Mouse (Mus musculus) embryonic facial prominence, embryonic 10.5 days (tissue): ENCODE data around the gene Foxa3. TPM values are rescaled to one million over a fixed set of nuclear protein-coding genes. Genes with fewer than 3 reads are reported as not detected.
A peak's percentile ranks its signal among the peaks of the same experiment; 100 is the strongest.

ENCODE experiments used
- DNase-seq: peaks from one replicate; pipeline ENCODE4 v3.0.0-alpha.2; 2017; ENCODE audit warnings: low spot score
- H3K27ac ChIP-seq: fragments of 300-500 bp; sonication (generic); replicated peaks from 2 replicates; pipeline ENCODE4 v1.5.1; 2016; ENCODE audit warnings: mild to moderate bottlenecking
- H3K27me3 ChIP-seq: fragments of 300-500 bp; sonication (generic); replicated peaks from 2 replicates; pipeline ENCODE4 v1.6.1; 2016; ENCODE audit warnings: low read depth, mild to moderate bottlenecking; ENCODE audit not compliant: poor library complexity, severe bottlenecking
- H3K36me3 ChIP-seq: fragments of 300-500 bp; sonication (generic); replicated peaks from 2 replicates; pipeline ENCODE4 v1.6.1; 2016; ENCODE audit warnings: mild to moderate bottlenecking, moderate library complexity
- H3K4me1 ChIP-seq: fragments of 300-500 bp; sonication (generic); 2 replicates; pipeline ENCODE4 v1.6.1; 2016
- H3K4me3 ChIP-seq: fragments of 300-500 bp; sonication (generic); 2 replicates; pipeline ENCODE4 v1.5.1; 2016; ENCODE audit warnings: mild to moderate bottlenecking, moderate library complexity
- H3K9me3 ChIP-seq: fragments of 300-500 bp; sonication (generic); 2 replicates; pipeline ENCODE4 v1.6.1; 2016; ENCODE audit warnings: mild to moderate bottlenecking
- WGBS: fragments of 180-500 bp; shearing (Covaris S2); methylation state at CpG from one replicate; pipeline ENCODE4 v1.1.7; 2016; 5-methylcytosine and 5-hydroxymethylcytosine counted together
- polyA plus RNA-seq: library from polyadenylated mRNA; unstranded; fragments of >200 nt; fragmentation: Nextera tagmentation; extraction: Ambion mirVana; gene quantifications from 2 replicates; pipeline ENCODE4 v1.2.1, GENCODE M21; 2016

Foxa3 gene
- polyA plus RNA-seq, 1 experiment from 2014 or later = not detected

DNA sequence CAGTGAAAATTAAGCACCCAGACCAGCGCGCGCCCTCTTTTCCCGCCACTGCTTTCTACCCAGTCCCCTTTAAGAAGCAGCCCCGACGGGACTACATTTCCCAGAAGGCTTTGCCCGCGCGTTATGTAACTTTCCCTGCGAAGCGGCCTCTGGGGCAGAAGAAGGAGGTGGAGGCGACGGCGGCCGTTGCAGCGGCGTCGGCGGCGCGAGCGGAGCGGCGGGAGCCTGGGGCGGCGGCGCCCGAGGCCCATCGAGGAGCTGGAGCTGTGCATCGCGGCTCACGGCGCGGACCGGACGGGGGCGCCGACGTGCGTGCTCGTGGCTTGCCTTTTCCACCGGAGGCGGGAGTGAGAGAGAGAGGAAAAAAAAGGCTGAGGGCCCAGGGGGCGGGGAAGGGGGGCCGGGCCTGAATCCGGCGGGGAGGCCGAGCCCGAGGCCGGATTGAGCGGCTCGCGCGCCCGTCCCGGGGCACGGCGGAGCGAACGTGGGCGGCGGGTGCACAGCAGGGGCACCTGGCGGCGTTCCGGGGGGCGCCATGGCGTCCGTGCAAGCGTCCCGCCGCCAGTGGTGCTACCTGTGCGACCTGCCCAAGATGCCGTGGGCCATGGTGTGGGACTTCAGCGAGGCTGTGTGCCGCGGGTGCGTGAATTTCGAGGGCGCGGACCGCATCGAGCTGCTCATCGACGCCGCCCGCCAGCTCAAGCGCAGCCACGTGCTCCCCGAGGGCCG, 19.3 kb downstream of the Foxa3 start, which contains the start of gene Irf2bp1:
Gene Irf2bp1 (plus strand): TSS at position 143 of the 729 bp plus-strand sequence.
- Histone ChIP-seq H3K4me1 (peaks cover 57% of the 10 kb centered on the region), H3K4me3 (peak within 1 kb of the TSS; percentile 72)
- WGBS = under 1% methylated on average over 90 of the region's 90 CpGs

DNA sequence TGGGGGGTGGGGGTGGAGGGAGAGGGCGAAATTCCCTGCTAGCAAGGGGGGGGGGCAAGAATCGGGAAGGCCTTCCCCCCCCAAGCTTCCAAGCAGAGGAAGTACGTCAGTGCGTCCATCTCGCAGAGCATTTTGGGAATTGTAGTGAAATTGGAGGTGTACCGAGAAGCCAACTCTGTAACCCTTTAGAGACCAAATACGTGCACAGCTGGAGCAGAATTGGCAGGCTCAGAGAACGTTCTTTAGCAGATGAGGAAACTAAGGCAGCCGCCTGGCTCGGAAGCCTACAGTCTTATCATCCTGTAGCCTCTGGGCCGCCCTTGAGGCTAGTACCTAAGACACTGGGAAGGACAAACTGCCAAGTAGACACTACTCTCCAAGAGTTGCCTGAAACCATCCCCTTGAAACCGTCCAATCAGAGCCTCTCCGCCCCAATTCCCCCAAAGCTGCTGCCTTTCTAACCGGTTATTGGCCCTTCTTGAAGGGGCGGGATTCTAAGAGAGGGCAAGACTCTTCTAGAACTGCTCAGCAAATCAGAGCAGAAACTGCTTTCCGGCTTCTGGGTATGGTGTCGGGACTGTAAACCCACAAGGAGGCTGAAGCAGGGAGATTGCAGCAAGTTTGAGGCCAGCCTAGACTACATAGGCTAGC, 20.4 kb downstream of the Foxa3 start:
- H3K27ac ChIP-seq = peak overlapping the region; percentile 89
- H3K27me3 ChIP-seq = no peaks in the 10 kb centered on the region
- no peaks in the 10 kb centered on the region for H3K9me3 ChIP-seq
- WGBS = 1% methylated on average over 17 of the region's 17 CpGs
- DNase-seq = peak; percentile 79
- peaks cover 33% of the 10 kb centered on the region for H3K36me3 ChIP-seq
- peak overlapping the region; percentile 54 for H3K4me3 ChIP-seq
- H3K4me1 ChIP-seq = peaks cover 60% of the 10 kb centered on the region

More for the DNA sequence above, 19.3 kb downstream of the Foxa3 start, which contains the start of gene Irf2bp1:
- Histone ChIP-seq H3K27ac (peak within 1 kb of the TSS; percentile 93), H3K36me3 (peaks cover 33% of the 10 kb centered on the region), H3K9me3 (no peaks in the 10 kb centered on the region), H3K27me3 (no peaks in the 10 kb centered on the region)
- peak; percentile 93 for DNase-seq

DNA sequence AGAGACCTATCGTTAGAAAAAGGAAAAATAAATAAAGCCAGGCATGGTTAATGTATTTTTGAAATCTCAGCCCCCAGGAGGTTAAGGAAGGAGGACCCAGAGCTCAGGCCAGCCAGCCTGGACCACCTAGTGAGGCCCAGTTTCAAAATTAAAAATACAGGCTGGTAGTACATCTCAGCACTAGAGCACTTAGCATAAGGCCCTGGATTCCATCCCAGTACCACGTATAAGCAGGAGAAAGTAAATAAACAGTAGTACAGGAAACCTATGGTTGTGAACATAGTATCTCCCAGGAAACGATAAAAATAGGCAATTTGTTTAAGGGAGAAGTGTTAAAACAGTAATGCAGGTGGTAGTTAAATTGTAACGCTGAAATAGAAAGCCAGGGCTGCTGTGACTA, 21.2 kb downstream of the Foxa3 start:
- no peak for DNase-seq
- H3K4me3 ChIP-seq = peak overlapping the region; percentile 54
- H3K4me1 ChIP-seq = peaks cover 55% of the 10 kb centered on the region
- peaks cover 33% of the 10 kb centered on the region for H3K36me3 ChIP-seq
- no peaks in the 10 kb centered on the region for H3K27me3 ChIP-seq
- WGBS = 51% methylated on average over 4 of the region's 4 CpGs
- H3K9me3 ChIP-seq = no peaks in the 10 kb centered on the region
- peak overlapping the region; percentile 89 for H3K27ac ChIP-seq

DNA sequence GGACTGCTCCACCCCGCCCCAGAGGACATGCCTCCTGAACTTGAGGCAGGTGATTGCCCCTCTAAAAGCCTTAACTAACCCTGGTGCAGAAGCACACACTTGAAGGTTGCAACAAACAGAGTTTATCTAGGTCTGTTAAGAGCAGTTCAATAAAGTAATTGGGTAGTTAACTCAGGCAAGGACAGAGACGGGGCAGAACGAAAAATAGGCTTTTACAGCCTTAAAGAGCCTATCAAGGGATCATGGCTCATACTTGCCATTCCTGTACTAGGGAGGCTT, 21.6 kb downstream of the Foxa3 start:
- Histone ChIP-seq H3K4me3 (peak overlapping the region; percentile 57; the same call in 1 of the 2 replicates), H3K36me3 (peaks cover 31% of the 10 kb centered on the region), H3K4me1 (peaks cover 51% of the 10 kb centered on the region), H3K27me3 (no peaks in the 10 kb centered on the region), H3K27ac (peak overlapping the region; percentile 83; the same call in 1 of the 2 replicates), H3K9me3 (no peaks in the 10 kb centered on the region)
- WGBS = 83% methylated on average over 3 of the region's 3 CpGs
- DNase-seq = no peak

DNA sequence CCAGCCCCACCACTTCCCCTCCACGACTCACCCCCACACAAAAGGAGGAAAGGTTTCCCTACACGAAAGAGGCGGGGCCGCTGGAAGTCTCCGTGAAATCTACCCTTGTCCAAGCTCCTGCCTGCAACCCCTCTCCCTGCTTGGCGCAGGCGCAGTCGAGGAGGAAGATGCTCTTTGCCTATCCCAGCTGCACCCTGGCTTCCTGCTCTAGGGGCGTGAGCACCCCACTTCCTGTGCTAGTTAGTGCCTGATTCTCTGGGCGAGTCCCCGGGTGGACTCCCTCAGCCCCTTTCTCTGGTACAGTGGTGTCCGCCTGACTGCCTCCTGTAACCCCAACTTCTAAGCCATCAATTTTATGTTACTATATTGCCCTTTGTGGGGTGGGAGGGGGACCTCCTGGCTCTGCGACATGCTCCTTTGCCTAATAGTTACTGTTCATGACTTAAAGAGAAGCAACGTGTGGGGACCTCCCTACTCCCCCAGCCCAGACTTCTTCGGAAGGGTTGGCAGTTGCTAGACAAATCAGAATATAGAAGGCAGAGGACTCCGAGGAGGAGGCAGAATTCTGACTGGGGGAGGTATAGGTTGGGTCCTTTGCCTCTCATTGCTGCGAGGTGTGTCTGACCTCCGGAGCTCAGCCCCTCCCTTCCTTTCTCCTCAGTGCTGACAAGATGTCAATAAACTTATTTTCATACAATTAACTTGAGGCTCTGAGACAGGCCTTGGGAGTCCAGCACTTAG, 22.1 kb downstream of the Foxa3 start:
- peaks cover 47% of the 10 kb centered on the region for H3K4me1 ChIP-seq
- H3K9me3 ChIP-seq = no peaks in the 10 kb centered on the region
- peak overlapping the region; percentile 83 for H3K27ac ChIP-seq
- DNase-seq = peak; percentile 73
- peaks cover 32% of the 10 kb centered on the region for H3K36me3 ChIP-seq
- peak overlapping the region; percentile 57 for H3K4me3 ChIP-seq
- H3K27me3 ChIP-seq = no peaks in the 10 kb centered on the region
- WGBS = 28% methylated on average over 18 of the region's 18 CpGs

DNA sequence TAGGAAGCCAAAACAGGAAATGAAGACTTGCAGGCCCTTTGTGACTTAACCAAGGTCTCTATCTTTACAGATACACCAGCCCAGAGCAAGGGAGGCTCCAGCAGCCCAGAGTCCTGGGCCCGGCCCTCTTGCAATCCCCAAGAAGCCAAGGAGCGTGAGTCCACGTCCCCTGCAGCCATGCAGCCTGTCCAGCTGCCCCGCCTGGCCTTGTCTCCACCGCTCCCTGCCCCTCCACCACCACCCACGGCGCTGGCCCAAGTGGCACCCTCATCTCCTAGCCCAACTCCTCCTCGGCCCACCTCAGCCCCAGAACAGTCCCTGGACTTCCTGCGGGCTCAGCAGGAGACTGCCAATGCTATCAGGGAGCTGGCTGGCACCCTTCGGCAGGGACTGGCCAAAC, 22.9 kb downstream of the Foxa3 start:
- DNase-seq = no peak
- Histone ChIP-seq H3K36me3 (peaks cover 32% of the 10 kb centered on the region), H3K27me3 (no peaks in the 10 kb centered on the region), H3K27ac (peak overlapping the region; percentile 83), H3K4me1 (peaks cover 39% of the 10 kb centered on the region), H3K9me3 (no peaks in the 10 kb centered on the region), H3K4me3 (peak overlapping the region; percentile 57)
- WGBS = 47% methylated on average over 10 of the region's 10 CpGs

DNA sequence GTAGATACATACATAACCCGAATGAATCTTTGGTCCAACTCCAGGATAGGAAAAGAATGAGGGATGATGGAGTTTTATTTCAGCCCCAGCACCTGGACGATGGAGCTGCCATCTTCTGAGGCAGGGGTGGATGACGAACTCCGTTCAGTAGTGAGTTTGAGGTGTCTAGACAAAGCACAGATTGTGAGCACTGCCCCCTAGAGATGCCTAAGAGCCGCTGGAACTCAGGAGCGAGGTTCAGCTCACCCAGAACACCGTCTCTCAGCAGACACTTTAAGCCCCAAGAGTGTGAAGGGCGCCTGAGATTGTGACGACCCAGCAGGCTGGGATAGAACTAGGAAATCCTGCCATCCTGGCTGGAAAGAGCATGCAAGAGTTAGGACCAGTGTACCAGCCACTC, 24.5 kb downstream of the Foxa3 start:
- Histone ChIP-seq H3K36me3 (peaks cover 33% of the 10 kb centered on the region), H3K4me1 (peaks cover 28% of the 10 kb centered on the region), H3K4me3 (no peak overlapping the region), H3K27me3 (peaks cover 10% of the 10 kb centered on the region), H3K9me3 (no peaks in the 10 kb centered on the region), H3K27ac (no peak overlapping the region)
- WGBS = 41% methylated on average over 9 of the region's 9 CpGs
- DNase-seq = no peak

DNA sequence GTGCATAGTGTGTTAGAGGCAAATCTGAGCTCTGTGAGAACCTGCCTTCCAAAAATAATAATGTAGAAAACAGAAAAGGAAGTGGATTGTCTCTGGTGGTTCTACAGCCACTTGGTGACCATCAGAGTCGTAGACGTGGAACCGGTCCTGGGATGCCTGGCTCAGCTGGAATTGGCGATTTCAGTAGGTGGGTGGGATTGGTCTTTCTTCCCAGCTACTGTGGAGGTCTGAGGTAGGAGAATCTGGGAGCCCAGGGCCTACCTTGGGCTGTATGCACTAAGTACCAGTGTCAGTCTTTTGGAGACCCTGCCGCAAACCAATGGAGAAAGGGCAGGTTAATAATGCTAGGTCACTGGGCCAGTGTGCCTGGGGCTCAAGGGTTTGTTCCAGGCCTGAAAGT, 30.3 kb downstream of the Foxa3 start:
- Histone ChIP-seq H3K9me3 (no peaks in the 10 kb centered on the region), H3K36me3 (peaks cover 37% of the 10 kb centered on the region), H3K27me3 (peaks cover 49% of the 10 kb centered on the region), H3K4me3 (no peak overlapping the region; the same call in 1 of the 2 replicates), H3K27ac (no peak overlapping the region), H3K4me1 (peaks cover 23% of the 10 kb centered on the region)
- 86% methylated on average over 5 of the region's 5 CpGs for WGBS
- no peak for DNase-seq

DNA sequence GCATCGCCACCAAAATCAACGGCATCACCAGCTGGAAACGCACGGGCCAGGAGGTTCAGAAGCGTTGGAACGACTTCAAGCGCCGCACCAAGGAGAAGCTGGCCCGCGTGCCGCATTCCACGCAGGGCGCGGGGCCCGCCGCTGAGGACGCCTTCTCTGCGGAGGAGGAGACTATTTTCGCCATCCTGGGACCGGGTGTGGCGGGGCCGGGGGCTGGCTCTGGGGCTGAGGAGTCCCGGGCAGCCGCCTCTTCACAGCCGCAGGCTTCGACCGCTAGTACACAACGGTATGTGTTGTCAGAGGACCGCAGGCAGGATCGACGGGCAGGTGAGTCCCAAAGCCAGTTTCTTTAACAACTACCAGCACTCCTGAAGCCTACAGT, 31.1 kb downstream of the Foxa3 start:
- Histone ChIP-seq H3K9me3 (no peaks in the 10 kb centered on the region), H3K36me3 (peaks cover 30% of the 10 kb centered on the region), H3K4me3 (peak overlapping the region; percentile 65), H3K27me3 (peaks cover 56% of the 10 kb centered on the region), H3K27ac (peak overlapping the region; percentile 80), H3K4me1 (peaks cover 23% of the 10 kb centered on the region)
- DNase-seq = peak; percentile 51
- WGBS = 4% methylated on average over 31 of the region's 31 CpGs

DNA sequence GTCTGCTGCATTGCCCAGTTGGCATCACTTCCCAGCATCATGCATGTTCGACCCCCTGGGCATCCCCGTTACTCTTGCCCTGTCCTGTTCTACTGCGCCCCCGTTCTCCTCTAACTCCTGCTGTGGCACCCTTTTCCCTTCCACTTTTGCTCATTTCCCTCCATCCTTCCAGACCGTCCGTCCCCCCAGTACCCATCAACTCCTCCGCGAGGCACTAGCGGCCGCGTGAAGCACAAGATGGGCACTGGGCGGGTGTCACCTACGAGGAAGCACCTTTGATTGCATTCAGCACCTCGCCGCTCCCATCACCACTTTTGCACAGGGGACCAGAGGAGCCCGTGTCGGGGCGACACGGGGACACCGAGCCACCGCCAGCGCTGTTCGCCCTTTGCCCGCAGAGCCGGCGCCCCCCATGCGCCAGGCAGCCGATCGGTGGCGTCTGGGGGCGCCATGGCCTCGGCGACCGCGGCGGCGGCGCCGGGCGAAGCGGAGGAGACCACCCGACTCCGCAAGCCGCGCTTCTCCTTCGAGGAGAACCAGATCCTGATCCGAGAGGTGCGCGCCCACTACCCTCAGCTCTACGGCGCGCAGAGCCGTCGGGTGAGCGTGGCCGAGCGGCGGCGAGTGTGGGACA, 31.6 kb downstream of the Foxa3 start:
- peaks cover 56% of the 10 kb centered on the region for H3K27me3 ChIP-seq
- peaks cover 23% of the 10 kb centered on the region for H3K4me1 ChIP-seq
- peak overlapping the region; percentile 65 for H3K4me3 ChIP-seq
- peak; percentile 52 for DNase-seq
- under 1% methylated on average over 59 of the region's 59 CpGs for WGBS
- H3K27ac ChIP-seq = peak overlapping the region; percentile 80
- H3K9me3 ChIP-seq = no peaks in the 10 kb centered on the region
- H3K36me3 ChIP-seq = peaks cover 26% of the 10 kb centered on the region

DNA sequence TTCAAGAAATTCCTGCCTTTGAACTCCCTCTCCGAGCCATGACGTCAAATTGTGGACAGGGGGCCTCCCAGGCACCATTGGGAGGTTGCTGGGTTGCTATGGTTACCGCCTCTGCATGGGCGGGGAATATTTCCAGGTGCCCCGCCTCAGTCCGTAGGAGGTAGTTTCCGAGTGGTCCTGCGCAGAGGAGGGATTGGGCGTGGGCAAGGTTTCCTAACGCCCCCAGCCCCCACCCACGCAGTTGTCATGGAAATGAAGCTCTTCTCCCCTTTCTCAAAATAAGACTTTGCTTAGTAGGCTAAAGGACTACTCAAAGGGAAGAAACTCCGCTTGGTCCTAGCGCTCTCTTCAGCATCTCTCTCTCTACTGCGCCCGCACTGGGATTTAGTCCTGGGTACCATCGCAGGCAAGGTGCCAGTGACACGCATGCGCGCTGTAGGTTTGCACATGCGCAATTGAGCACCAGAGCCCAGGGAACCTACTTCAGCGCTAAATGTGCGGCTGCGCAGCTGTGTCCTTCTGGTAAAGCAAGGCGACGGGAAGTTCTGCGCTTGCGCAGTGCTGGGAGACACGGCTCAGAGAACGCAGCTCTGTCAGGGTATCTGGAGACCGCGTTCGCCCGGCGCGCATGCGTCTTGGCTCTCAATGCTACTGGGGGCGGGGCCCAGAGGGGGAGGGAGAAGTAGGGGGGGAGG, 32.6 kb downstream of the Foxa3 start, which contains the start of gene Mypop:
Gene Mypop (plus strand): TSS at position 645 of the 695 bp plus-strand sequence.
- WGBS = under 1% methylated on average over 37 of the region's 37 CpGs
- H3K9me3 ChIP-seq = no peaks in the 10 kb centered on the region
- peak within 1 kb of the TSS; percentile 65 for H3K4me3 ChIP-seq
- peaks cover 56% of the 10 kb centered on the region for H3K27me3 ChIP-seq
- H3K36me3 ChIP-seq = peaks cover 16% of the 10 kb centered on the region
- DNase-seq = peak; percentile 100
- peak within 1 kb of the TSS; percentile 80 for H3K27ac ChIP-seq
- H3K4me1 ChIP-seq = peaks cover 23% of the 10 kb centered on the region
